ENCODE assay signal across 24 mouse cellular contexts in the genomic region with DNA sequence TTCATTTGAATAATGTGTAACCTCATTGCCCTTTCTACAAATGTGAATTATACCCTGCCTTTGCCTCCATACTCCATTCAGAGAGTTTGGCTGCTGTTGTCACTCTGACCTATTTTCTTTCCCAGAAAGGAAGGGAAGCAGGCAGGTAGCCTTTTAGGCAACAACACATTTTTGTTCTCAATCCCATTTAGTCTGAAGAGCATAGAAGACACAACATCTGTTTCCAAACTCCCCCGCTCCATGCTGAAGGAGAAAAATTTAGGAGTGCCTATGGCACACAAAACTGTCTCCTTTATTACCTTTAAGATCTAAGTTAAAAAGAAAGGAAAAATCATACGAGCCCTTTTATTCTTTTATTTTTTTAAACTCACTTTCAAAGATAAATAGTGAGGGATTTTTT.
A peak's percentile ranks its signal among the peaks of the same experiment; 100 is the strongest.
DNase-seq lines count a peak whose midpoint lies in the region; ATAC-seq lines count a peak whose summit lies in the region.
"Had no signal": no experiment of that assay in that cellular context is flagged by ENCODE, and none has a peak within 500 bp of the region (broad histone marks: within the 10 kb centered on the region; RNA-seq: fewer than 3 reads in every experiment).

No protein-coding gene starts in this region.

- no peak for DNase-seq in frontal cortex, postnatal 10 days (ENCODE audit: low spot score in 2 of 2)
- DNase-seq in layer of hippocampus, adult 9-11 months = peak; percentile 29
- DNase-seq in layer of hippocampus, postnatal 14 days (ENCODE audit: low spot score in 2 of 2) = no peak
- peak; percentile 38 for DNase-seq in right cerebral cortex, adult 18-20 months
- DNase-seq in right cerebral cortex, postnatal 4 days = no peak
- peak; percentile 23 to 72 for DNase-seq in left cerebral cortex, postnatal 25 days (ENCODE audit: low spot score in 2 of 2)
- DNase-seq in lung, postnatal 4 days = no peak
- DNase-seq: adrenal gland, postnatal 14 days; cerebellum, adult 18-20 months; cerebellum, postnatal 10 days; gastrocnemius, postnatal 14 days; heart, postnatal 14 days; kidney, adult 11 months; kidney, postnatal 14 days; liver, postnatal 0 days; lung, postnatal 36 days; spleen, adult 18-20 months; thymus, adult 2 months; thymus, postnatal 36 days had no signal

- intact Hi-C loops in left cerebral cortex, postnatal 25 days (cut with DNase I) = no loop called here

- ATAC-seq in frontal cortex, adult (ENCODE audit: low TSS enrichment) = peak; percentile 90
- ATAC-seq: inflammation-experienced regulatory T-cells, adult 6 months; liver, embryonic 12.5 days; liver, postnatal 0 days; midbrain, embryonic 13.5 days; Patski had no signal

Comparison
In these comparisons a context has a peak if more than half of its experiments do, and no peak if none do; other contexts are left out.
1. DNase-seq: peak in layer of hippocampus, adult 9-11 months (single experiment), right cerebral cortex, adult 18-20 months (single experiment) and left cerebral cortex, postnatal 25 days (2 of 2); none in frontal cortex, postnatal 10 days (0 of 2), layer of hippocampus, postnatal 14 days (0 of 2), right cerebral cortex, postnatal 4 days (single experiment) and lung, postnatal 4 days (0 of 2).